Mouse (Mus musculus): ENCODE measurements around the gene Meig1.
"Not testable (repeated sequence)": the region's sequence is repeated elsewhere in the genome, so short reads cannot be mapped to it uniquely, and the experiment has no call there.

Meig1 gene

GRCm38 (mm10) chr2:3422548-3422947 lies at the start of gene Meig1:
Gene Meig1 (minus strand): TSS chr2:3422648.
- in situ Hi-C loops (cut with MboI): loop anchor here (10.0 kb wide), 1 partner anchor 88 kb away; the partner anchor contains the start of genes Acbd7 and Rpp38

- in situ Hi-C loops (cut with MboI): no loop called here
Observed at GRCm38 (mm10) chr2:3456590-3456989, 34.1 kb upstream of the Meig1 start.

- in situ Hi-C loops (cut with MboI): no loop called here
Observed at GRCm38 (mm10) chr2:3453096-3453495, 30.6 kb upstream of the Meig1 start.

GRCm38 (mm10) chr2:3449431-3449830 lies 27.0 kb upstream of the Meig1 start:
- in situ Hi-C loops (cut with MboI): no loop called here

- in situ Hi-C loops (cut with MboI): no loop called here
Observed at GRCm38 (mm10) chr2:3445984-3446383, 23.5 kb upstream of the Meig1 start.

GRCm38 (mm10) chr2:3444206-3444605 lies 21.8 kb upstream of the Meig1 start:
- in situ Hi-C loops (cut with MboI): no loop called here

- in situ Hi-C loops (cut with MboI): no loop called here
Observed at GRCm38 (mm10) chr2:3437956-3438355, 15.5 kb upstream of the Meig1 start.

GRCm38 (mm10) chr2:3435369-3436061 lies 13.1 kb upstream of the Meig1 start:
- in situ Hi-C loops (cut with MboI): no loop called here

GRCm38 (mm10) chr2:3430956-3431355 lies 8.5 kb upstream of the Meig1 start:
- in situ Hi-C loops (cut with MboI): no loop called here

- in situ Hi-C loops (cut with MboI): loop anchor here (10.0 kb wide), 1 partner anchor 90 kb away; the partner anchor contains the start of genes Acbd7 and Rpp38
Observed at GRCm38 (mm10) chr2:3424579-3424910, 2.1 kb upstream of the Meig1 start.

GRCm38 (mm10) chr2:3423841-3424578 lies 1.6 kb upstream of the Meig1 start, which contains the start of gene Dclre1c:
Gene Dclre1c (plus strand): TSS chr2:3424131.
- in situ Hi-C loops (cut with MboI): loop anchor here (10.0 kb wide), 1 partner anchor 89 kb away; the partner anchor contains the start of genes Acbd7 and Rpp38

GRCm38 (mm10) chr2:3420157-3420556 lies 2.3 kb downstream of the Meig1 start:
- in situ Hi-C loops (cut with MboI): loop anchor here (10.0 kb wide), 1 partner anchor 85 kb away; the partner anchor contains the start of genes Acbd7 and Rpp38

- in situ Hi-C loops (cut with MboI): no loop called here
Observed at GRCm38 (mm10) chr2:3418883-3419431, 3.5 kb downstream of the Meig1 start.

- in situ Hi-C loops (cut with MboI): no loop called here
Observed at GRCm38 (mm10) chr2:3415676-3416075, 6.8 kb downstream of the Meig1 start.

- in situ Hi-C loops (cut with MboI): no loop called here
Observed at GRCm38 (mm10) chr2:3414241-3414640, 8.2 kb downstream of the Meig1 start.

GRCm38 (mm10) chr2:3407756-3408155 lies 14.7 kb downstream of the Meig1 start:
- in situ Hi-C loops (cut with MboI): no loop called here

- in situ Hi-C loops (cut with MboI): no loop called here
Observed at GRCm38 (mm10) chr2:3405981-3406380, 16.5 kb downstream of the Meig1 start.

- in situ Hi-C loops (cut with MboI): not testable (repeated sequence)
Observed at GRCm38 (mm10) chr2:3397110-3397509, 25.3 kb downstream of the Meig1 start, which contains the start of gene Olah. Gene Olah (minus strand): TSS chr2:3397210.

- in situ Hi-C loops (cut with MboI): no loop called here
Observed at GRCm38 (mm10) chr2:3391945-3392344, 30.5 kb downstream of the Meig1 start.

GRCm38 (mm10) chr2:3387105-3387860 lies 35.2 kb downstream of the Meig1 start:
- in situ Hi-C loops (cut with MboI): no loop called here

GRCm38 (mm10) chr2:3365127-3365526 lies 57.3 kb downstream of the Meig1 start:
- in situ Hi-C loops (cut with MboI): no loop called here

- in situ Hi-C loops (cut with MboI): no loop called here
Observed at GRCm38 (mm10) chr2:3361067-3361466, 61.4 kb downstream of the Meig1 start.
